ENCODE assay signal across 24 mouse cellular contexts in the genomic region with DNA sequence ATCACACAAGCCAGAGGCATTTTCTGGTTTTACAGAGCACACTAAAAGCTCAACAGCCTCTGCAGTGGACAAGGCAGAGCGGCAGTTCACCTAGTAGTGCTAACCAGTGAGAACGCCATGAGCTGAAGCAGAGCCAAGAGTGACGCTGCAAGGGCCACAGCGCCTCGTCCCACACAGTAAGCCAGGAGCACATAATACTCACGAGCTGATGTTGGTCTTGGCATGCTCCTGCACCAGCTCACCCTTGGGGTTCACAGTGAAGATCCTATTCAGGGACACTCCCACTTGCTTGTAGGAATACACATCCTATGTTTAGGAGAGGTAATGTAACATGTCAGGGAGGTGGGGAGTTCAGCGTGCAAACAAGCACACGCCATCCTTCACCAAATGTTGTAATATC.
DNase-seq lines count a peak whose midpoint lies in the region; ATAC-seq and TF ChIP-seq lines count a peak whose summit lies in the region.
"Had no signal": no experiment of that assay in that cellular context is flagged by ENCODE, and none has a peak within 500 bp of the region (broad histone marks: within the 10 kb centered on the region; RNA-seq: fewer than 3 reads in every experiment).

No protein-coding gene starts in this region.

- 77% methylated on average over 8 of the region's 8 CpGs for WGBS in embryonic facial prominence, embryonic 14.5 days
- 71% methylated on average over 8 of the region's 8 CpGs for WGBS in limb, embryonic 11.5 days
- WGBS in limb, embryonic 14.5 days: 38% methylated on average over 8 of the region's 8 CpGs

- no peak overlapping the region for H3K4me2 ChIP-seq in embryonic facial prominence, embryonic 14.5 days (ENCODE audit: low read depth, low read length)
- no peak overlapping the region for H3K4me2 ChIP-seq in limb, embryonic 11.5 days (ENCODE audit: low read depth, severe bottlenecking)
- no peak overlapping the region for H3K4me2 ChIP-seq in limb, embryonic 14.5 days (replicated peaks; ENCODE audit: low read depth, low read length, severe bottlenecking)
- H3K4me2 ChIP-seq: embryonic facial prominence, embryonic 12.5 days; heart, embryonic 11.5 days; hindbrain, embryonic 12.5 days; hindbrain, embryonic 15.5 days had no signal

- DNase-seq in embryonic facial prominence, embryonic 14.5 days (ENCODE audit: low spot score): no peak
- DNase-seq in fat pad, adult 2 months (ENCODE audit: extremely low read depth, low read depth, low spot score): peak; percentile 50
- no peak for DNase-seq in limb, embryonic 11.5 days (ENCODE audit: low spot score)
- DNase-seq in limb, embryonic 14.5 days (ENCODE audit: low spot score): peak; percentile 21
- DNase-seq in cerebellum, postnatal 25 days: no peak
- DNase-seq in left cerebral cortex, postnatal 36 days (ENCODE audit: low spot score in 2 of 2): no peak
- no peak for DNase-seq in neural tube, embryonic 10.5 days (ENCODE audit: extremely low spot score, low spot score)
- DNase-seq: adrenal gland, adult 8-10 months; adrenal gland, postnatal 25 days; cerebellum, adult 11-12 months; cerebellum, adult 8-10 months; cerebellum, postnatal 10 days; forebrain, postnatal 0 days; gastrocnemius, adult 2 months; gastrocnemius, postnatal 14 days; heart, adult 11 months had no signal

- TF ChIP-seq POLR2A in limb, embryonic 14.5 days (IDR thresholded peaks at IDR 0.05; ENCODE audit: borderline replicate concordance, extremely low read depth, insufficient read depth, insufficient read length): no peak

- no peak overlapping the region for H3K4me3 ChIP-seq in embryonic facial prominence, embryonic 14.5 days (ENCODE audit: low read depth, low read length)
- no peak overlapping the region for H3K4me3 ChIP-seq in limb, embryonic 11.5 days (ENCODE audit: low read depth, low read length)
- H3K4me3 ChIP-seq in limb, embryonic 14.5 days (replicated peaks; ENCODE audit: low read length): no peak overlapping the region
- H3K4me3 ChIP-seq: embryonic facial prominence, embryonic 12.5 days; gastrocnemius, adult 2 months; hindbrain, embryonic 12.5 days; hindbrain, embryonic 15.5 days had no signal

- peaks cover 32% of the 10 kb centered on the region for H3K36me3 ChIP-seq in embryonic facial prominence, embryonic 14.5 days (ENCODE audit: control insufficient read depth, insufficient read depth, low read length)
- H3K36me3 ChIP-seq in limb, embryonic 11.5 days (ENCODE audit: control insufficient read depth, insufficient read depth, low read length): no peaks in the 10 kb centered on the region
- H3K36me3 ChIP-seq in limb, embryonic 14.5 days (ENCODE audit: control insufficient read depth, insufficient read depth, low read length): peaks cover 32% of the 10 kb centered on the region

- no peak for ATAC-seq in embryonic facial prominence, embryonic 14.5 days (ENCODE audit: low read depth)
- ATAC-seq in limb, embryonic 11.5 days (ENCODE audit: insufficient number of reproducible peaks, low FRiP score, low TSS enrichment, low read depth): 0 out of 2 replicates have a peak, but pooled peaks have one; percentile 32
- ATAC-seq in limb, embryonic 14.5 days (ENCODE audit: low FRiP score, low read depth): no peak; the same call in 1 of the 2 replicates
- ATAC-seq in granulocyte monocyte progenitor cell, adult 5-6 weeks (replicated peaks; ENCODE audit: poor library complexity, severe bottlenecking): no peak
- ATAC-seq: activated CD4-positive, CD25-positive, alpha-beta regulatory T cell, adult 4 months; CD4-positive, CD25-positive, alpha-beta regulatory T cell, adult 4 months; forebrain, embryonic 14.5 days; forebrain, postnatal 0 days had no signal

- no peaks in the 10 kb centered on the region for H3K9me3 ChIP-seq in embryonic facial prominence, embryonic 14.5 days (ENCODE audit: control insufficient read depth, low read length)
- no peaks in the 10 kb centered on the region for H3K9me3 ChIP-seq in limb, embryonic 11.5 days (ENCODE audit: control insufficient read depth, low read length)
- no peaks in the 10 kb centered on the region for H3K9me3 ChIP-seq in limb, embryonic 14.5 days (ENCODE audit: control insufficient read depth, low read length)
- H3K9me3 ChIP-seq: embryonic facial prominence, embryonic 12.5 days; hindbrain, embryonic 12.5 days; hindbrain, embryonic 15.5 days had no signal

- peaks cover 8% of the 10 kb centered on the region; the same call in 1 of the 2 replicates for H3K4me1 ChIP-seq in embryonic facial prominence, embryonic 14.5 days (ENCODE audit: control insufficient read depth, insufficient read depth, low read length)
- peaks cover 14% of the 10 kb centered on the region for H3K4me1 ChIP-seq in limb, embryonic 11.5 days (ENCODE audit: control insufficient read depth, insufficient read depth, low read length)
- H3K4me1 ChIP-seq in limb, embryonic 14.5 days (ENCODE audit: control insufficient read depth, insufficient read depth, low read length): peaks cover 18% of the 10 kb centered on the region
- H3K4me1 ChIP-seq: hindbrain, embryonic 12.5 days; hindbrain, embryonic 15.5 days had no signal

- no peaks in the 10 kb centered on the region for H3K27me3 ChIP-seq in embryonic facial prominence, embryonic 14.5 days (replicated peaks; ENCODE audit: control insufficient read depth, insufficient read depth, low read length)
- H3K27me3 ChIP-seq in limb, embryonic 11.5 days (ENCODE audit: control insufficient read depth, insufficient read depth, low read length): no peaks in the 10 kb centered on the region
- H3K27me3 ChIP-seq in limb, embryonic 14.5 days (ENCODE audit: control insufficient read depth, insufficient read depth, low read length): no peaks in the 10 kb centered on the region
- H3K27me3 ChIP-seq: embryonic facial prominence, embryonic 12.5 days; hindbrain, embryonic 12.5 days; hindbrain, embryonic 15.5 days had no signal

- intact Hi-C loops in left cerebral cortex, postnatal 36 days (cut with DNase I): no loop called here

- H3K9ac ChIP-seq in embryonic facial prominence, embryonic 14.5 days (ENCODE audit: low read depth, low read length): no peak overlapping the region
- no peak overlapping the region for H3K9ac ChIP-seq in limb, embryonic 11.5 days (ENCODE audit: low read length)
- H3K9ac ChIP-seq in limb, embryonic 14.5 days (ENCODE audit: low read depth, low read length, severe bottlenecking): no peak overlapping the region
- H3K9ac ChIP-seq: embryonic facial prominence, embryonic 12.5 days; forebrain, postnatal 0 days; hindbrain, embryonic 12.5 days; hindbrain, embryonic 15.5 days had no signal

- H3K27ac ChIP-seq in embryonic facial prominence, embryonic 14.5 days (replicated peaks; ENCODE audit: low read depth, low read length): peak overlapping the region; percentile 44; the same call in 1 of the 2 replicates
- H3K27ac ChIP-seq in limb, embryonic 11.5 days (replicated peaks; ENCODE audit: low read depth, low read length): peak overlapping the region; percentile 51; the same call in 1 of the 2 replicates
- H3K27ac ChIP-seq in limb, embryonic 14.5 days (replicated peaks; ENCODE audit: low read depth, low read length): 0 out of 2 replicates have a peak overlapping the region, but pooled peaks have one; percentile 56
- H3K27ac ChIP-seq: gastrocnemius, adult 2 months; hindbrain, embryonic 12.5 days; hindbrain, embryonic 15.5 days had no signal

Comparison
In these comparisons a context has a peak if more than half of its experiments do, and no peak if none do; other contexts are left out.
1. DNase-seq: peak in fat pad, adult 2 months (single experiment) and limb, embryonic 14.5 days (single experiment); none in embryonic facial prominence, embryonic 14.5 days (single experiment), limb, embryonic 11.5 days (single experiment), cerebellum, postnatal 25 days (0 of 2), left cerebral cortex, postnatal 36 days (0 of 2) and neural tube, embryonic 10.5 days (single experiment).
2. Peak in every context shown above with its lines, with median percentiles within 50 percentile points of each other: H3K27ac ChIP-seq.